Mouse (Mus musculus): ENCODE measurements around the gene Tbx4. TPM values are rescaled to one million over a fixed set of nuclear protein-coding genes. Genes with fewer than 3 reads are reported as not detected.

Gene Tbx4
- polyA plus RNA-seq, 1 experiment from 2014 or later, result 1.0 TPM

DNA sequence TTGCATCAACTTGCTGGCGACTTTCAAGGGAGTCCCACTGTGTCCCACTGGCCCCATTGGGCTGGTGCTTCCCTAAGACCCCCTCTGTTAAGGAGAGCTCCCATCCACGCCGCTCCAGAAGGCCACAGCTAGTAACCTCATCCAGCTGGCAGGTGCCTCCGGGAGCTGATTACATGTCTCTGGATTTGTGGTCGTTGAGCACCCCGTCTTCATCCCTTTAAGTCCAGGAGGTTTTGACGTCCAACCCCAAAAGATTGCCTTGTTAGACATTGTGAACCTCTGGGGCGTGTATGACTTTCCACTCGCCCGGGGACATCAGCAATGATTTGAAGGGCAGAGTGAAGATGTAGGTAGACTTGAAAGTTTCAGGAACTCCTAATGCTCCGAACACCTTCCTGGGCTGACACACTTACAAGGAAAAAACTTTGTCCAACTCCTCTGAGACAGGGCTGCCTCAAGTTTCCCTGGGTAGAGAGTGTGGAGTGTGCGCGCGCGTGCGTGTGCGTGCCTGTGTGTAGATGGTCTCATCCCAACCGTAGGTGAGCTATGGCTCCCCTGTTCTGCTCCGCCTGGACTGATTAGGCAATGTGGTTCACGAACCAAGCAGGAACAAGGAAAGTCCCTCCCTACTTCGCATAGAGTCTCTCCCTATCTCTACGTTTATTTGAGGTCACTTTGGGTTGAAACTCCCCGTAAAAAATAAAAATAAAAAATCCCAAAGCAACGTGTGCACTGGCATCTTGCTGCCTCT lies 43.5 kb upstream of the Tbx4 start:
- H3K27ac ChIP-seq (replicated peaks), result peak overlapping the region; percentile 93
- H3K9me3 ChIP-seq, result no peaks in the 10 kb centered on the region
- H3K4me1 ChIP-seq, result peaks cover 65% of the 10 kb centered on the region
- DNase-seq (ENCODE audit: low spot score), result peak; percentile 65
- H3K36me3 ChIP-seq (replicated peaks), result peaks cover 36% of the 10 kb centered on the region
- WGBS, result 4% methylated on average over 24 of the region's 24 CpGs
- peak overlapping the region; percentile 70 for H3K4me3 ChIP-seq
- peaks cover 85% of the 10 kb centered on the region for H3K27me3 ChIP-seq (replicated peaks; ENCODE audit: low read depth, poor library complexity, severe bottlenecking)

DNA sequence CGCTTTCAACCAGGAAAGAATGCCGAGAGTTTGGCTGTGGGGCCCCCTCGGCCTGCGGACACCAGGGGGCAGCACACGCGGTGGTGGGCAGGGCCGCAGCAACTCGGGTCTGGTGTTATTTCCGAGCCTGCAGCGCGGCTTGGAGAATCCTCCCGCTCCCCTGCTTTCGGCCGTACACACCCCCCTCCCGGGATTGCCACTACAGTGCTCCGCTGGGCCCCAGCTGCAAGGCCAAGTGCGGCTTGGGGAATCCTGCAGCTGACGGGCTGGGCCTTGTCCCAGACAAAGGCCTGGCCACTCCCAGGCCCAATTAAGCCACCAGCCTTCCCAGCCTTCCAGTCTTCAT lies 42.9 kb upstream of the Tbx4 start:
- under 1% methylated on average over 18 of the region's 18 CpGs for WGBS
- Histone ChIP-seq H3K27me3 (replicated peaks; ENCODE audit: low read depth, poor library complexity, severe bottlenecking) (peaks cover 85% of the 10 kb centered on the region), H3K9me3 (no peaks in the 10 kb centered on the region), H3K36me3 (replicated peaks) (peaks cover 30% of the 10 kb centered on the region), H3K4me1 (peaks cover 60% of the 10 kb centered on the region), H3K27ac (replicated peaks) (peak overlapping the region; percentile 93), H3K4me3 (peak overlapping the region; percentile 70)
- DNase-seq (ENCODE audit: low spot score), result peak; percentile 92

DNA sequence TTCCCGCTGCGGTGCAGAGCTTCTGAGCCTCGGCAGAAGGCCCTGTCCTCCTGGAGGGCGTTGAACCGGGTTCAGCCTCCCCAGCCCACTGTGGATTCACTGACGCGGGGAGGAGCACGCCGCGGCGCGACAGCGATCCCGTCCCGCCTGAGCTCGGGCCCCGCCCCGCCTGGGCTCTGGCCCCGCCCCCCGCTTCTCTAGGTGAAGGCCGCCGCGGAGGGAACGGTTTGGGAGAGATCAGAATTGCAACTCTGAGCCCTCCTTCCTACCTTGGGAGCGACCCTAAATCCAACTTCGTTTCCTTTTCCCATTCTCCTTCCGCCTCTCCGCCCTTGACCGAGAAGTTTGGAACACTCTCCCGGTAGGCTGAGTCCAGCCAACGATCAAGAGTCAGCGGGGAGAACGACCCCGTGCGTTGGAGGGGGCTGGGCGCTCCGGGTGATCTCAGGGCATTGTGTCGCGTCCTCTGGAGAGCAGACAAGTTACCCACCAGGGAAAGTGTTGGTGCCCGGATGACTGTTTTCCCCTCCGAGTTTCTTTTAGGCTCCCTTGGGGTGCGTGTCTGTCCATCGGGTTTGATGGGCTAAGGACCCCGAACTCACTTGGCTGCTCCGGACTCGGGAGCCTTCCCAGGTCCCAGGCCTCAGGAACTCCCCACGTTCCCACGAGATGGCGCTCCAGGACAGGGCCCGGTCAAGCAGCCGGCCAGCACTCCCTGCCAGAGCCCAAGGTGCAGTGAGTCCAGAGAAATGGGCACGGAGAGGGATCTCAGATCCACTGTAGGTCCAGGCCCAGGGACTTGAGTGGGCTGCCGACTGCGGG lies 41.9 kb upstream of the Tbx4 start:
- Histone ChIP-seq H3K4me3 (peak overlapping the region; percentile 70), H3K27me3 (replicated peaks; ENCODE audit: low read depth, poor library complexity, severe bottlenecking) (peaks cover 78% of the 10 kb centered on the region), H3K4me1 (peaks cover 57% of the 10 kb centered on the region), H3K36me3 (replicated peaks) (peaks cover 20% of the 10 kb centered on the region), H3K27ac (replicated peaks) (peak overlapping the region; percentile 93), H3K9me3 (no peaks in the 10 kb centered on the region)
- DNase-seq (ENCODE audit: low spot score), result peak; percentile 93
- WGBS, result under 1% methylated on average over 54 of the region's 54 CpGs

- no peaks in the 10 kb centered on the region for H3K9me3 ChIP-seq
- H3K4me1 ChIP-seq, result peaks cover 53% of the 10 kb centered on the region
- H3K27me3 ChIP-seq (replicated peaks; ENCODE audit: low read depth, poor library complexity, severe bottlenecking), result peaks cover 77% of the 10 kb centered on the region
- peak overlapping the region; percentile 70 for H3K4me3 ChIP-seq
- peak overlapping the region; percentile 93 for H3K27ac ChIP-seq (replicated peaks)
- 30% methylated on average over 5 of the region's 5 CpGs for WGBS
- DNase-seq (ENCODE audit: low spot score), result no peak
- H3K36me3 ChIP-seq (replicated peaks), result peaks cover 14% of the 10 kb centered on the region
These were observed 41.3 kb upstream of the Tbx4 start for GRCm38 (mm10) chr11:85844971-85845370.

DNA sequence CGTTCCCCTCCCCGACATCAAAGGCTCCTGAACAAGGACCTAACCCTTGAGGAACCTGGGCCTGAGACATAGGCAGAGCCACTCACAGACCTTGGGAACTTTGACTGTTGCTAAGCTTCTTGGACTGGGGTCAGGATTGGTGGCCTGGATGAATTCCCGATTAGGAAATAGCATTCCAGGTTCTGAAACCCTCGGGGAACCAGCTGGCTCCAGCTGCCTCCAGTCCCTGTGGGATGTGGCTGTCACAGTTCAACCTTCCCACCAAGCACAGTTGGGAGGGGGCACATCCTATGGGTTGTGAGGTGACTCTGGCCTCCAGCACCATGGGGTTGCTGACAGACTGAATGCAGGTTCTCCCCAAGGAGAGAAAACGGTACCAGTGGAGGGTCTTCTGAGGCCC lies 40.3 kb upstream of the Tbx4 start:
- DNase-seq (ENCODE audit: low spot score), result no peak
- no peak overlapping the region for H3K4me3 ChIP-seq
- peaks cover 4% of the 10 kb centered on the region for H3K36me3 ChIP-seq (replicated peaks)
- no peaks in the 10 kb centered on the region for H3K9me3 ChIP-seq
- H3K4me1 ChIP-seq, result peaks cover 44% of the 10 kb centered on the region
- peaks cover 73% of the 10 kb centered on the region for H3K27me3 ChIP-seq (replicated peaks; ENCODE audit: low read depth, poor library complexity, severe bottlenecking)
- WGBS, result 43% methylated on average over 5 of the region's 5 CpGs
- no peak overlapping the region for H3K27ac ChIP-seq (replicated peaks)

DNA sequence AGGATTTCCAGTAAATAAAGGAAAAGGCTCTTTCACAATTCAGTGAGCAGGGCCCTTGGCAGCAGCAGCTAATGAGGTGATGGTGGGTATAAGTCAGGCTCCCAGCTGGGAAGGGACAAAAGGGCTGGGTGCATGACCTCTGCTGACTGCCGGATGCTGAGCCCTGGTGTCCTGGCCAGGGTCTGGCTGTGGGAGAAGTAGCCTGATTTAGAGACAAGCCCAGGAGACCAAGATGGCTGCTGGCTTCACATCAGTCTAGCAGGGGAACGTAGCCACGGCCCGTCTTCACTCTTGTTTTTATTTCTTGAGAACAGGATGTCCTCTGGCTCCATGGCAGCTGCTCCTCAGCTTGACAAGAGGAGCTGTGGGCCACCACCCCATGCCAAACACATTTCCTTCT lies 39.7 kb upstream of the Tbx4 start:
- Histone ChIP-seq H3K27ac (replicated peaks) (no peak overlapping the region), H3K27me3 (replicated peaks; ENCODE audit: low read depth, poor library complexity, severe bottlenecking) (peaks cover 68% of the 10 kb centered on the region), H3K4me3 (no peak overlapping the region), H3K36me3 (replicated peaks) (no peaks in the 10 kb centered on the region; the same call in 1 of the 2 replicates), H3K4me1 (peaks cover 45% of the 10 kb centered on the region), H3K9me3 (no peaks in the 10 kb centered on the region)
- 57% methylated on average over 4 of the region's 4 CpGs for WGBS
- DNase-seq (ENCODE audit: low spot score), result peak; percentile 17

DNA sequence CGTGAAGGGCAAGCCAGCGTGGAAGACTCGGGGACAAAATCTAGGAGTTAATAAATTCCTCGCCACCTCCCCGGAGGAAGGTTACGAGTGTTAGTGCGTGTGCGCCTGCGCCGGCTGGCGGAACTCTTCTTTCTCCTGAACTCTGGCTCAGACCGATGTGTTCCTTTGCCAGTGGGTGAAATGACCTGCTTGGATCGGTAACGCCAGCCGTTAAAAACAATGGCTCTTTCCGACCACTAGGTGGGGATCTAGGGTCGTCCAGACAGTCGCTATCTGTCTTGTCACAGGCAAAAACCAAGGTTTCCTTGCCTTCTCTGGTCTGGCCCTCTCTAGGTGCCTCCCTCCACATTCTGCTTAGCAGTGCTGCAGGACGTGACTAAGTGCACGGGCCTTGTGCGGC lies 37.2 kb upstream of the Tbx4 start:
- Histone ChIP-seq H3K27ac (replicated peaks) (peak overlapping the region; percentile 66), H3K9me3 (no peaks in the 10 kb centered on the region), H3K4me3 (peak overlapping the region; percentile 53), H3K27me3 (replicated peaks; ENCODE audit: low read depth, poor library complexity, severe bottlenecking) (peaks cover 50% of the 10 kb centered on the region), H3K4me1 (peaks cover 20% of the 10 kb centered on the region), H3K36me3 (replicated peaks) (no peaks in the 10 kb centered on the region)
- DNase-seq (ENCODE audit: low spot score), result peak; percentile 85
- 2% methylated on average over 21 of the region's 21 CpGs for WGBS

DNA sequence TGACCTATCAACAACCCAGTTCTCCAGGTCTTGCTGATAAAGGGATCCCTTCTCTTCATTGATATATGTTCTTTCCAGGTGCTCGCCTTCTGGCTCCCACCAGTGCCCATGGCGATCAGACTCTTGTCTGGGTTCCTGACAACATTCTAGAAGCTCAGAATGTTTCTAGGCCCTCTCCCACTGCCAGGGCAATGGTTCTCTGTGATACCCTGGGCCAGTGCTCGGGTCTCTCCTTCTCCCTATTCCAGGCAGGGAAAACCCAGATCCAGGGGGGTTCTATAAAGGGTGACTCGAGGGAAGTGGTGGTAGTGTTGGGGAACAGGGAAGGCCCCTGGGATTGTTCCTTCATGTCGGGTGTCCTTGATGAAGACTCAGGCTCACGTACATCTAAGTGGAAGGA lies 36.0 kb upstream of the Tbx4 start, which contains the start of gene Gm11444:
Gm11444 (minus strand) TSS at position 101 of the 400 bp plus-strand sequence.
- 89% methylated on average over 6 of the region's 6 CpGs for WGBS
- Histone ChIP-seq H3K9me3 (no peaks in the 10 kb centered on the region), H3K4me1 (peaks cover 12% of the 10 kb centered on the region), H3K36me3 (replicated peaks) (no peaks in the 10 kb centered on the region), H3K27me3 (replicated peaks; ENCODE audit: low read depth, poor library complexity, severe bottlenecking) (peaks cover 44% of the 10 kb centered on the region), H3K27ac (replicated peaks) (no peak within 1 kb of the TSS), H3K4me3 (peak within 1 kb of the TSS; percentile 53)
- no peak for DNase-seq (ENCODE audit: low spot score)

DNA sequence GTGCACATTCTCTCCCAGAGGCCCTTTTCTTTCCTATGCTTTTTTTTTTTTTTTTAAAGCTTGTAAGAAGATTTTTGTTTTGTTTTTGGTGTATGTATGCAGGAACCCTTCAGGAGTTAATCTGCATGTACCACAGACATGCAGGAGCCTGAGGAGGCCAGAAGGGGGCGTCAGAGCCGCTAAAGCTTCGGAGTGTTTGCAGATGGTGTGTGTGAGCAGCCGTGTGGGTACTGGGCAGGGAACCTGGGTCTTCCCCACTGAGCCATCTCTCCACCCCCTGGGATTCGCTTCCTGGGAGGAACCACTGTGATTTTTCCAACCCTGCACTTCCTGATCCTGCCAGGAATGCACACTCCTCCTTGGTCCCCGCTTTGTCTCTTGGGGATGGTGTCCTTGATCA lies 35.5 kb upstream of the Tbx4 start:
- no peak overlapping the region for H3K4me3 ChIP-seq
- no peaks in the 10 kb centered on the region for H3K9me3 ChIP-seq
- 36% methylated on average over 6 of the region's 6 CpGs for WGBS
- H3K4me1 ChIP-seq, result peaks cover 11% of the 10 kb centered on the region
- peak; percentile 35 for DNase-seq (ENCODE audit: low spot score)
- no peaks in the 10 kb centered on the region for H3K36me3 ChIP-seq (replicated peaks)
- no peak overlapping the region for H3K27ac ChIP-seq (replicated peaks)
- peaks cover 38% of the 10 kb centered on the region for H3K27me3 ChIP-seq (replicated peaks; ENCODE audit: low read depth, poor library complexity, severe bottlenecking)

DNA sequence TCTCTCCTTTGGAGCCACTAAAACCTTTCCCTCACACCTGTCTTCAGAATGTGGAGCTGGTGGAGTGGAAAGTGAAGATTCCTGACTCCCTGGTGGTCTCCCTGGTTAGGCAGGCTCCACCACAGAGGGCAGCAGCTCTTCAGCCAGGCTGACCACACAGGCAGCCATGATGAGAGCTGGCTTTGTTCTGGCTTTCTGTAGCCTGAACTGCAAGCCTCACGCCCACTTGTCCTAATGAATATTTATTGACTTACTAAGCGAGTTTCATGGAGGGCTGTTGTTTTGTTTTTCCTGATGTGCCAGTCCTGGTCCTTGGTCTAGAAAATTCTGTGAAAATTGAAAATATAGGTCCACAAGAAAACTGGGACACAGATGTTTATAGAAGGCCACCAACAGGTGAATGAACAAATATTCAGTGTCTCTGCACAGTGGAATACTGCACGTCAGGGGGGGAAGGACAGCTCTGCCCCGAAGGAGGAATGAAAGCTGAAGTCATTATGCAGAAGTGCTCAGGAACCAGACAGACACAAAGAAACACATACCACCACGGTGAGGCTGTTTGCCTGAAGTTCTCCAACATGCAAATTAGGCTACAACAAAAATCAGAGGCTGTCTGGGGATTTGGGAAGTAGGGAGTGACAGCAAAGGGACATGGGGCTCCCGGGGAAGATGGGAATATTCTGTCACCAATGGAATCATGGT lies 28.1 kb upstream of the Tbx4 start:
- H3K9me3 ChIP-seq, result no peaks in the 10 kb centered on the region
- H3K4me3 ChIP-seq, result no peak overlapping the region
- H3K36me3 ChIP-seq (replicated peaks), result no peaks in the 10 kb centered on the region
- peak; percentile 22 for DNase-seq (ENCODE audit: low spot score)
- peaks cover 3% of the 10 kb centered on the region for H3K27me3 ChIP-seq (replicated peaks; ENCODE audit: low read depth, poor library complexity, severe bottlenecking)
- WGBS, result 24% methylated on average over 6 of the region's 6 CpGs
- peaks cover 10% of the 10 kb centered on the region for H3K4me1 ChIP-seq
- peak overlapping the region; percentile 41; the same call in 1 of the 2 replicates for H3K27ac ChIP-seq (replicated peaks)

GRCm38 (mm10) chr11:85864363-85864762 lies 21.9 kb upstream of the Tbx4 start:
- Histone ChIP-seq H3K4me1 (no peaks in the 10 kb centered on the region), H3K9me3 (no peaks in the 10 kb centered on the region), H3K36me3 (replicated peaks) (no peaks in the 10 kb centered on the region), H3K4me3 (no peak overlapping the region), H3K27ac (replicated peaks) (no peak overlapping the region), H3K27me3 (replicated peaks; ENCODE audit: low read depth, poor library complexity, severe bottlenecking) (peaks cover 14% of the 10 kb centered on the region)
- DNase-seq (ENCODE audit: low spot score), result peak; percentile 46
- 39% methylated on average over 7 of the region's 7 CpGs for WGBS

DNA sequence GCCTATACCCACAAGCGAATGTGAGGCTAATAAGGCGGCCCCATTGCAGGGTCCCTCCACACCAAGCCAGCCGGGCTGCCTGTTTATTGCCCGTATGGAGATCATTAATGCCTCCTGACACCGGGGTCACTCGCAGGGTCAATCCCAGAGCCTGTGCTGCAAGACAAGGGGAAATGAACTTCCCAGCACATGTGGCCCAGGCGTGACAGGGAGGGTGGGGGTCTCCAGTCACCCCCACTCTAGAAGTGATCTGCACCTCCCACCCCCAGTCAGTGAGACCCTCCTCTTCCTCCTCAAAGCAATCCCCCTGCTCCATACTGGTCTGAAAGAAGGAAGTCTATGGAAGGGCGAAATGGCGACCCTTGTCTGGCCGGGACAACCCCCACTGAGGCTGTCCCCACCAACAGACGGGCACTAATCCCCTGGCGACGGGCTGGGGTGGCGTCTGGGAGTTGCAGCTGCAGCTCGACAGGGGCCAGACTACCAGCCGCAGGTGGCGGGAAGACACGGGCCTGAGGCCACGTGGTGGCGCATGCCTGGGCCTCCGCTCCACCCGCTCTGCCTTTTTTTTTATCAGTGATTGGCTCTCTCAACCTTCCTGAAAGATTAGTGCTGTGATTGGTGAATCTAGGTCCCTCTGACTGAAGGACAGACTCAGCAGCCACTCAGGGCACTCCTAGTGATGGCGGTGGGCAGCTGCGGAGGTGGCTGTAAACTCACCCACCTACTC lies 10.0 kb upstream of the Tbx4 start:
- Histone ChIP-seq H3K4me3 (peak overlapping the region; percentile 17; the same call in 1 of the 2 replicates), H3K27ac (replicated peaks) (peak overlapping the region; percentile 81), H3K27me3 (replicated peaks; ENCODE audit: low read depth, poor library complexity, severe bottlenecking) (peaks cover 32% of the 10 kb centered on the region), H3K4me1 (peaks cover 30% of the 10 kb centered on the region), H3K9me3 (no peaks in the 10 kb centered on the region), H3K36me3 (replicated peaks) (no peaks in the 10 kb centered on the region)
- DNase-seq (ENCODE audit: low spot score), result peak; percentile 82
- WGBS, result 40% methylated on average over 24 of the region's 24 CpGs
